25 mouse cellular contexts compared by ENCODE assay signal in the genomic region with DNA sequence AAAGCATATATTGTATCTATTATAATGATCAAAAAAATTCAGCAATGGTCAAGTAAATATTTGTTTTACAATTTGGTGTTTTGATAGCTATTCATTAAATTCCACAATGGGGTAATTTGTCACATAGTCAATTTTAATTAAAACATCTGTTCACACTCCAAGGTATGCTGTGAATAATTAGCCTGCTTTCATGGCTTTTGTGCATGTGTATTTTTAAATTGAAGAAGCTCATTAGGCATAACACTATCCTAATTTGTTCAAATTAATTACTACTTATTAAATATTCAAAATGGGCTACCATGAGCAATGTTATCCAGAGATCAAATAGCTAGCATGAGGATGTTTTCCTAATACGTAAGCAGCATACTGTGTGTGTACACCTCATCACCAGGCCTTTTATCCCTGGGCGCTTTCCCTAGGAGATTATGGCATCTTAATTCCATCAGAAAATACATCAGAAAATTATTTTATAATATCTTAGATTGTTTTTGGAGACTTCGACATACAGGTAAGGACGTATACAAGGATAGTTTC.
DNase-seq lines count a peak whose midpoint lies in the region; ATAC-seq lines count a peak whose summit lies in the region.
"Had no signal": no experiment of that assay in that cellular context is flagged by ENCODE, and none has a peak within 500 bp of the region (broad histone marks: within the 10 kb centered on the region; RNA-seq: fewer than 3 reads in every experiment).

No protein-coding gene starts in this region.

- H3K27ac ChIP-seq in midbrain, embryonic 14.5 days (replicated peaks; ENCODE audit: low read depth, low read length): no peak overlapping the region
- H3K27ac ChIP-seq in midbrain, embryonic 11.5 days (ENCODE audit: low read depth, low read length): no peak overlapping the region
- H3K27ac ChIP-seq in forebrain, embryonic 13.5 days: no peak overlapping the region
- H3K27ac ChIP-seq in forebrain, embryonic 15.5 days (replicated peaks): no peak overlapping the region
- no peak overlapping the region for H3K27ac ChIP-seq in neural tube, embryonic 14.5 days (ENCODE audit: low read depth, low read length)
- H3K27ac ChIP-seq: embryonic facial prominence, embryonic 13.5 days; heart, embryonic 10.5 days; heart, embryonic 15.5 days; kidney, embryonic 15.5 days; left cerebral cortex, adult 2 months; limb, embryonic 13.5 days; lung, embryonic 15.5 days; midbrain, embryonic 10.5 days; stomach, embryonic 15.5 days had no signal

- no peak for DNase-seq in midbrain, embryonic 14.5 days
- no peak for DNase-seq in midbrain, embryonic 11.5 days (ENCODE audit: low spot score, missing footprints)
- DNase-seq: adrenal gland, postnatal 25 days; B cell, adult 2 months; cerebellum, adult 18-20 months; cerebellum, postnatal 10 days; gastrocnemius, postnatal 10 days; kidney, adult 11 months; kidney, postnatal 25 days; retina, postnatal 1 day; right cerebral cortex, postnatal 14 days had no signal

- no peak overlapping the region for H3K9ac ChIP-seq in midbrain, embryonic 14.5 days (replicated peaks; ENCODE audit: low read length)
- H3K9ac ChIP-seq in midbrain, embryonic 11.5 days (ENCODE audit: low read length): no peak overlapping the region
- no peak overlapping the region for H3K9ac ChIP-seq in forebrain, embryonic 13.5 days
- no peak overlapping the region for H3K9ac ChIP-seq in forebrain, embryonic 15.5 days (replicated peaks)
- H3K9ac ChIP-seq in neural tube, embryonic 14.5 days (replicated peaks; ENCODE audit: low read depth, low read length): no peak overlapping the region
- H3K9ac ChIP-seq: embryonic facial prominence, embryonic 13.5 days; heart, embryonic 15.5 days; kidney, embryonic 15.5 days; limb, embryonic 13.5 days; lung, embryonic 15.5 days; stomach, embryonic 15.5 days had no signal

- no peaks in the 10 kb centered on the region for H3K4me1 ChIP-seq in midbrain, embryonic 14.5 days (ENCODE audit: control insufficient read depth, insufficient read depth, low read length)
- no peaks in the 10 kb centered on the region for H3K4me1 ChIP-seq in midbrain, embryonic 11.5 days (ENCODE audit: control insufficient read depth, insufficient read depth, low read length)
- H3K4me1 ChIP-seq in forebrain, embryonic 13.5 days: no peaks in the 10 kb centered on the region
- H3K4me1 ChIP-seq in forebrain, embryonic 15.5 days: no peaks in the 10 kb centered on the region
- no peaks in the 10 kb centered on the region for H3K4me1 ChIP-seq in neural tube, embryonic 14.5 days (ENCODE audit: control insufficient read depth, insufficient read depth, low read length)
- H3K4me1 ChIP-seq: embryonic facial prominence, embryonic 13.5 days; heart, embryonic 10.5 days; heart, embryonic 15.5 days; kidney, embryonic 15.5 days; limb, embryonic 13.5 days; lung, embryonic 15.5 days; midbrain, embryonic 10.5 days; stomach, embryonic 15.5 days had no signal

- no peak overlapping the region for H3K4me3 ChIP-seq in midbrain, embryonic 14.5 days (replicated peaks; ENCODE audit: low read depth, low read length)
- H3K4me3 ChIP-seq in midbrain, embryonic 11.5 days (ENCODE audit: low read depth, low read length): no peak overlapping the region
- H3K4me3 ChIP-seq in forebrain, embryonic 13.5 days: no peak overlapping the region
- no peak overlapping the region for H3K4me3 ChIP-seq in forebrain, embryonic 15.5 days
- no peak overlapping the region for H3K4me3 ChIP-seq in neural tube, embryonic 14.5 days (ENCODE audit: low read depth, low read length)
- H3K4me3 ChIP-seq: embryonic facial prominence, embryonic 13.5 days; heart, embryonic 10.5 days; heart, embryonic 15.5 days; kidney, embryonic 15.5 days; left cerebral cortex, adult 2 months; limb, embryonic 13.5 days; lung, embryonic 15.5 days; midbrain, embryonic 10.5 days; stomach, embryonic 15.5 days had no signal

- 0 out of 2 replicates have a peak, but pooled peaks have one; percentile 31 for ATAC-seq in midbrain, embryonic 14.5 days (ENCODE audit: low FRiP score, low TSS enrichment)
- no peak for ATAC-seq in midbrain, embryonic 11.5 days (ENCODE audit: low FRiP score)
- ATAC-seq in forebrain, embryonic 13.5 days: peak; percentile 59; the same call in 1 of the 2 replicates
- 0 out of 2 replicates have a peak, but pooled peaks have one; percentile 32 for ATAC-seq in forebrain, embryonic 15.5 days (replicated peaks)
- ATAC-seq in neural tube, embryonic 14.5 days (ENCODE audit: low read depth): peak; percentile 61
- ATAC-seq in monocyte, adult 5-6 weeks (replicated peaks; ENCODE audit: insufficient number of reproducible peaks, low FRiP score, low TSS enrichment, poor library complexity, severe bottlenecking): no peak

- H3K4me2 ChIP-seq in midbrain, embryonic 14.5 days (ENCODE audit: low read length): no peak overlapping the region
- H3K4me2 ChIP-seq in midbrain, embryonic 11.5 days: no peak overlapping the region
- H3K4me2 ChIP-seq in forebrain, embryonic 13.5 days: no peak overlapping the region
- no peak overlapping the region for H3K4me2 ChIP-seq in forebrain, embryonic 15.5 days (replicated peaks)
- H3K4me2 ChIP-seq in neural tube, embryonic 14.5 days (ENCODE audit: low read depth, low read length): no peak overlapping the region
- H3K4me2 ChIP-seq: embryonic facial prominence, embryonic 13.5 days; heart, embryonic 15.5 days; kidney, embryonic 15.5 days; limb, embryonic 13.5 days; liver, embryonic 11.5 days; lung, embryonic 15.5 days; stomach, embryonic 15.5 days had no signal

- no peaks in the 10 kb centered on the region for H3K36me3 ChIP-seq in midbrain, embryonic 14.5 days (ENCODE audit: control insufficient read depth, insufficient read depth, low read length)
- no peaks in the 10 kb centered on the region for H3K36me3 ChIP-seq in midbrain, embryonic 11.5 days (ENCODE audit: control insufficient read depth, insufficient read depth, low read length)
- H3K36me3 ChIP-seq in forebrain, embryonic 13.5 days (ENCODE audit: poor library complexity, severe bottlenecking): no peaks in the 10 kb centered on the region
- H3K36me3 ChIP-seq in forebrain, embryonic 15.5 days: no peaks in the 10 kb centered on the region
- no peaks in the 10 kb centered on the region for H3K36me3 ChIP-seq in neural tube, embryonic 14.5 days (ENCODE audit: control insufficient read depth, insufficient read depth, low read length)
- H3K36me3 ChIP-seq: embryonic facial prominence, embryonic 13.5 days; heart, embryonic 10.5 days; heart, embryonic 15.5 days; kidney, embryonic 15.5 days; limb, embryonic 13.5 days; lung, embryonic 15.5 days; midbrain, embryonic 10.5 days; stomach, embryonic 15.5 days had no signal

- WGBS in midbrain, embryonic 14.5 days: 89% methylated on average over 4 of the region's 4 CpGs
- 93% methylated on average over 4 of the region's 4 CpGs for WGBS in midbrain, embryonic 11.5 days
- WGBS in forebrain, embryonic 13.5 days: 75% methylated on average over 4 of the region's 4 CpGs
- WGBS in forebrain, embryonic 15.5 days: 77% methylated on average over 4 of the region's 4 CpGs
- WGBS in neural tube, embryonic 14.5 days: 79% methylated on average over 4 of the region's 4 CpGs

- no peaks in the 10 kb centered on the region for H3K27me3 ChIP-seq in midbrain, embryonic 14.5 days (ENCODE audit: control insufficient read depth, insufficient read depth, low read length)
- no peaks in the 10 kb centered on the region for H3K27me3 ChIP-seq in midbrain, embryonic 11.5 days (ENCODE audit: control insufficient read depth, insufficient read depth, low read length)
- H3K27me3 ChIP-seq in forebrain, embryonic 13.5 days: no peaks in the 10 kb centered on the region
- H3K27me3 ChIP-seq in forebrain, embryonic 15.5 days: no peaks in the 10 kb centered on the region
- H3K27me3 ChIP-seq in neural tube, embryonic 14.5 days (ENCODE audit: control insufficient read depth, insufficient read depth, low read length): no peaks in the 10 kb centered on the region
- H3K27me3 ChIP-seq: embryonic facial prominence, embryonic 13.5 days; heart, embryonic 15.5 days; kidney, embryonic 15.5 days; limb, embryonic 13.5 days; lung, embryonic 15.5 days; stomach, embryonic 15.5 days had no signal

- H3K9me3 ChIP-seq in midbrain, embryonic 14.5 days (ENCODE audit: control insufficient read depth, low read length): no peaks in the 10 kb centered on the region
- H3K9me3 ChIP-seq in midbrain, embryonic 11.5 days (ENCODE audit: control insufficient read depth, low read length): no peaks in the 10 kb centered on the region
- no peaks in the 10 kb centered on the region for H3K9me3 ChIP-seq in forebrain, embryonic 13.5 days (replicated peaks)
- no peaks in the 10 kb centered on the region for H3K9me3 ChIP-seq in forebrain, embryonic 15.5 days
- no peaks in the 10 kb centered on the region for H3K9me3 ChIP-seq in neural tube, embryonic 14.5 days (ENCODE audit: control insufficient read depth, low read length)
- H3K9me3 ChIP-seq: embryonic facial prominence, embryonic 13.5 days; heart, embryonic 10.5 days; heart, embryonic 15.5 days; kidney, embryonic 15.5 days; limb, embryonic 13.5 days; lung, embryonic 15.5 days; midbrain, embryonic 10.5 days; stomach, embryonic 15.5 days had no signal

Comparison
In these comparisons a context has a peak if more than half of its experiments do, and no peak if none do; other contexts are left out.
1. ATAC-seq: peak in midbrain, embryonic 14.5 days (single experiment), forebrain, embryonic 13.5 days (single experiment), forebrain, embryonic 15.5 days (single experiment) and neural tube, embryonic 14.5 days (single experiment); none in midbrain, embryonic 11.5 days (single experiment) and monocyte, adult 5-6 weeks (single experiment).